Mouse (Mus musculus) lung, postnatal 0 days (tissue): ENCODE measurements around the gene Eftud2. TPM values are rescaled to one million over a fixed set of nuclear protein-coding genes. Genes with fewer than 3 reads are reported as not detected.

Source experiments
- ATAC-seq: fragments of 200-750 bp; cut with Nextera tagmentation; 2 replicates; pipeline ENCODE4 v1.8.0; 2017; ENCODE audit warnings: moderate library complexity
- DNase-seq: peaks from one replicate; pipeline ENCODE4 v3.0.0-alpha.2; 2016; ENCODE audit warnings: low spot score
- H3K27ac ChIP-seq: fragments of 300-500 bp; sonication (generic); 2 replicates; pipeline ENCODE4 v1.5.1; 2014; ENCODE audit warnings: antibody characterized with exemption, mild to moderate bottlenecking, low read length, mixed read lengths
- H3K27me3 ChIP-seq: fragments of 300-500 bp; sonication (generic); replicated peaks from 2 replicates; pipeline ENCODE4 v1.6.1; 2014; ENCODE audit warnings: low read length, mixed read lengths; ENCODE audit not compliant: insufficient read depth
- H3K36me3 ChIP-seq: fragments of 300-500 bp; sonication (generic); 2 replicates; pipeline ENCODE4 v1.6.1; 2014; ENCODE audit warnings: low read length, mixed read lengths; ENCODE audit not compliant: insufficient read depth
- H3K4me1 ChIP-seq: fragments of 300-500 bp; sonication (generic); 2 replicates; pipeline ENCODE4 v1.6.1; 2014; ENCODE audit warnings: antibody characterized with exemption, low read depth, low read length, mixed read lengths; ENCODE audit not compliant: insufficient read depth
- H3K4me2 ChIP-seq: fragments of 300-500 bp; sonication (generic); replicated peaks from 2 replicates; pipeline ENCODE4 v1.6.1; 2014; ENCODE audit warnings: low read depth, mild to moderate bottlenecking, low read length, moderate library complexity, mixed read lengths
- H3K4me3 ChIP-seq: fragments of 300-500 bp; sonication (generic); 2 replicates; pipeline ENCODE4 v1.5.1; 2014; ENCODE audit warnings: low read depth, low read length
- H3K9ac ChIP-seq: fragments of 300-500 bp; sonication (generic); replicated peaks from 2 replicates; pipeline ENCODE4 v1.6.1; 2014; ENCODE audit warnings: low read depth, mild to moderate bottlenecking
- H3K9me3 ChIP-seq: fragments of 300-500 bp; sonication (generic); 2 replicates; pipeline ENCODE4 v1.6.1; 2016; ENCODE audit warnings: low read length, mixed read lengths
- CTCF ChIP-seq: IDR thresholded peaks from 2 replicates; pipeline ENCODE4 v1.5.1; 2016; ENCODE audit warnings: antibody characterized with exemption, mild to moderate bottlenecking
- EP300 ChIP-seq: IDR thresholded peaks from 2 replicates; pipeline ENCODE4 v1.6.1; 2016; ENCODE audit warnings: antibody characterized with exemption, mild to moderate bottlenecking, control low read depth
- WGBS: fragments of 180-500 bp; shearing (Covaris S2); extraction: QIAGEN DNeasy Blood & Tissue Kit; methylation state at CpG from one replicate; pipeline ENCODE4 v1.1.7; 2014; 5-methylcytosine and 5-hydroxymethylcytosine counted together
- polyA plus RNA-seq: library from polyadenylated mRNA; unstranded; fragments of >200 nt; fragmentation: Nextera tagmentation; extraction: Ambion mirVana; gene quantifications from 2 replicates; pipeline ENCODE4 v1.2.1, GENCODE M21; 2015

Gene Eftud2
- polyA plus RNA-seq, 1 experiment from 2014 or later: 67.1 TPM

GRCm38 (mm10) chr11:102884616-102885219 lies 3.9 kb upstream of the Eftud2 start, which contains the start of gene Fam187a:
Fam187a (plus strand) TSS chr11:102885169.
- H3K4me3 ChIP-seq: no peak within 1 kb of the TSS
- H3K27me3 ChIP-seq: no peaks in the 10 kb centered on the region
- 46% methylated on average over 10 of the region's 10 CpGs for WGBS
- no peak within 1 kb of the TSS for H3K27ac ChIP-seq
- H3K4me2 ChIP-seq: no peak within 1 kb of the TSS
- no peaks in the 10 kb centered on the region for H3K36me3 ChIP-seq
- no peak for ATAC-seq
- no peaks in the 10 kb centered on the region for H3K9me3 ChIP-seq
- no peak for DNase-seq
- no peaks in the 10 kb centered on the region for H3K4me1 ChIP-seq
- H3K9ac ChIP-seq: no peak within 1 kb of the TSS
- no peak for TF ChIP-seq EP300
- no peak for TF ChIP-seq CTCF

DNA sequence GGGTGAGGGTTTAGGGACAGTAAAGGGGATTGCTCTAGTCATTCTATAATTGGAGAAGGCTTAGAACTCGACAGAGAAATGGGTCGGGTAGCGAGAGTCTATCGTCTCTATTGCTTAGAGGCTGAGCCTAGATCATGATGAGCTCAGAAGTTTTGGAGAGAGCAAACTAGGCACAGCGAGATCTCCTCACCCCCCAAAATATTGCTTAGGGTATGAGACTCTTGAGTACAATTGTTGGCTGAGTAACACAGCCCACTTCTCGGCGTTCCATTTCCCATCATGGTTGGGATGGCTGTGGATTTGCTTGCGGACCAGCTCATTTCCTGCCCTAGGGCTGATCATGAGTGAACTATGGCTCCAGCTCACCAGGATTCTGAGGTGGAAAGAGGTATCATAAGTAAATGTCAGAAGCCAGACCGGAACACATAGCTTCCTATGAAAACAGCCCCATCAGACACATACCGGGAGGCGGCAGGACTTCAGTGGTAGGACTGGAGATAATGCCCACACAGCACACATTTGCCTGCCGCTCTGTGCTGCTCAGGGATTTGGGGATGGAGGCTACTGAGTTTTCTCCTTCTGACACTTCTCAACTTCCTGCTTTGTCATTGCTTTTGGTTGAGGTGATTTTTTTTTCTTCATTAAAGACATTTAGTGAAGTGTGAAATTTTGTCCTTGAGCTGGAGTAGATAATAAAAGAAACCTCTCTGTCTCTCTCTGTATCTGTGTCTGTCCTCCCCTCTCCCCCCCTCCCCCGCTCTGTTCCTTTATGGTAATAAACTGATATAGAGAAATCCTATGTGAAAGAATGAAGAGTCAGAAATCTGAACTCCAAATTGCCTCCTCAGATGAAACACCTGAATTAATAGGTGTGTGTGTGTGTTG lies 771 bp upstream of the Eftud2 start:
- no peak overlapping the region for H3K27ac ChIP-seq
- H3K36me3 ChIP-seq: 0 out of 2 replicates have a peak, but pooled peaks cover 7% of the 10 kb centered on the region
- peak overlapping the region; percentile 72 for H3K4me3 ChIP-seq
- WGBS: 14% methylated on average over 13 of the region's 13 CpGs
- TF ChIP-seq EP300 (no peak), CTCF (no peak)
- no peak for DNase-seq
- H3K9me3 ChIP-seq: no peaks in the 10 kb centered on the region
- no peaks in the 10 kb centered on the region for H3K27me3 ChIP-seq
- no peak for ATAC-seq
- no peaks in the 10 kb centered on the region for H3K4me1 ChIP-seq
- peak overlapping the region; percentile 69 for H3K4me2 ChIP-seq
- H3K9ac ChIP-seq: 0 out of 2 replicates have a peak overlapping the region, but pooled peaks have one; percentile 3

DNA sequence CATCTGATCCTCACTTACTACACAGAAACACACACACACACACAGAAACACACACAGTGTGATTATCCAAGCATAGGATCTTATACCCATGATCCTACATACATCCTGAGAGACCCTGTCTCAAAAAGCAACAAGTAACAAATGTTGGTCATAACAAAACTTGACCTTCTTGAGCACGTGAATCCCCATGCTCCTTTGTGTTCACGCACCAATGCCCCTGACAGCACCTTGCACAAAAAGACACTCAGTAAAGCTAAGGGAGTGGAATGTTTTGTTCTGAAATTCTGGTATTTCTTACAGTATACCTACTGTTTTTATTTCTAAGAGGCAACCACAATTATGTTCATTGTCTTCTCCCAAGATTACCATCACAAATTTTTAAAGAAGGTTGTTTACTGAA lies 1.2 kb downstream of the Eftud2 start:
- H3K4me2 ChIP-seq: no peak overlapping the region
- TF ChIP-seq EP300 (no peak), CTCF (no peak)
- H3K4me3 ChIP-seq: no peak overlapping the region
- no peak overlapping the region for H3K27ac ChIP-seq
- H3K36me3 ChIP-seq: 0 out of 2 replicates have a peak, but pooled peaks cover 13% of the 10 kb centered on the region
- ATAC-seq (no peak), DNase-seq (no peak)
- 89% methylated on average over 2 of the region's 2 CpGs for WGBS
- H3K4me1 ChIP-seq: no peaks in the 10 kb centered on the region
- H3K27me3 ChIP-seq: no peaks in the 10 kb centered on the region
- H3K9me3 ChIP-seq: no peaks in the 10 kb centered on the region
- no peak overlapping the region for H3K9ac ChIP-seq

- Histone ChIP-seq H3K4me2 (no peak overlapping the region), H3K36me3 (peaks cover 22% of the 10 kb centered on the region; the same call in 1 of the 2 replicates), H3K27me3 (no peaks in the 10 kb centered on the region)
These were observed 5.9 kb downstream of the Eftud2 start for GRCm38 (mm10) chr11:102874801-102875334.

DNA sequence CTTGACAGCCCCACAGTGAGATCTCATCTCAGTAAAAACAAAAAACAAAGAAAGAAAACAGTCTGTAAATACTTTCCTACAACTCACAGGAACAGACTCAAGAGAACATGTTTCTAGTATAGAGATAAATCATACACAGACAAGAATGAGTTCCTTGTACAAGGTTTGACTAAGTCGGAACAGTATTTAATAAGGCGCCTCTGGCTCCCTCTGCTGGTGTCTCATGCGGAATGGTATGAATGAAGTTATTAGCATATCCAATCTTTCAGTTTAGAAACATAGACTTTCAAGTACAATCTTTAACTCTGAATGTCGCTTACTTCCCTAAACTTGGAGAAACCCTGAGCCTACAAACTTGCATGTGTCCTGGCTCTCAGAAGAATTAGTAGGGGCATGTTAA lies 16.5 kb downstream of the Eftud2 start:
- TF ChIP-seq CTCF (peak; percentile 76), EP300 (no peak)
- ATAC-seq (peak; percentile 38; the same call in 1 of the 2 replicates), DNase-seq (peak; percentile 84)
- Histone ChIP-seq H3K4me1 (no peaks in the 10 kb centered on the region), H3K9me3 (no peaks in the 10 kb centered on the region), H3K27me3 (no peaks in the 10 kb centered on the region), H3K4me3 (no peak overlapping the region), H3K36me3 (peaks cover 29% of the 10 kb centered on the region), H3K4me2 (no peak overlapping the region), H3K27ac (no peak overlapping the region), H3K9ac (no peak overlapping the region)
- WGBS: 26% methylated on average over 4 of the region's 4 CpGs

More at GRCm38 (mm10) chr11:102874801-102875334, 5.9 kb downstream of the Eftud2 start:
- no peak overlapping the region for H3K4me3 ChIP-seq
- no peaks in the 10 kb centered on the region for H3K9me3 ChIP-seq
- DNase-seq: no peak
- TF ChIP-seq CTCF: no peak
- TF ChIP-seq EP300: no peak
- no peaks in the 10 kb centered on the region for H3K4me1 ChIP-seq
- no peak for ATAC-seq
- H3K9ac ChIP-seq: no peak overlapping the region
- H3K27ac ChIP-seq: no peak overlapping the region
- 82% methylated on average over 7 of the region's 7 CpGs for WGBS

DNA sequence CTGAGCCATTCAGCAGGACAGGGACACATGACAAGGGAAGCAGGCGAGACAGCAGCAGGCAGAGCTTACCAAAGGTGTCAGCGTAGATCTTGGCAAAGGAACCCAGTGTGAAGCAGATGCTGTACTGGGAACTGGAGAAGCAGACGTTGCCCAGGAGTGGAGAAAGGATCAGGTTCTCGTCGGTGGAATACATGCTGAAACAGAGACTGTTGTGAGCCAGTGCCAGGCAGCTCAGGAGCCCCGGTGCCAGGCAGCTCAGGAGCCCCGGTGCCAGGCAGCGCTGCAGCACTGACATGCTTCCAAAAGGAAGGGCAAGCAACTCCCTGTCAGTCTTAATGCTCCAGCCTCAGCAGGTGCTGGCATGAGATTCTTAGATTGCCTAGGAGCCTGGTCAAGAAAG lies 20.9 kb downstream of the Eftud2 start:
- ATAC-seq: no peak

More for the DNA sequence above, 20.9 kb downstream of the Eftud2 start:
- no peaks in the 10 kb centered on the region for H3K27me3 ChIP-seq
- no peak for DNase-seq
- H3K9ac ChIP-seq: no peak overlapping the region
- H3K27ac ChIP-seq: no peak overlapping the region
- H3K4me1 ChIP-seq: no peaks in the 10 kb centered on the region
- H3K9me3 ChIP-seq: no peaks in the 10 kb centered on the region
- H3K4me2 ChIP-seq: no peak overlapping the region
- H3K36me3 ChIP-seq: peaks cover 39% of the 10 kb centered on the region
- no peak overlapping the region for H3K4me3 ChIP-seq
- 96% methylated on average over 8 of the region's 8 CpGs for WGBS
- no peak for TF ChIP-seq CTCF
- TF ChIP-seq EP300: no peak
